Mouse (Mus musculus) hindlimb bud, embryonic 11.5 days (tissue): ENCODE results near the gene Shc3.

Source experiments
- DNase-seq: peaks from one replicate; pipeline ENCODE4 v3.0.0-alpha.2; 2012; ENCODE audit warnings: low read depth, low spot score; ENCODE audit errors: extremely low spot score

Shc3 gene

GRCm38 (mm10) chr13:51568911-51569684, at the start of gene Shc3:
Gene Shc3 (minus strand): TSS chr13:51569419.
- DNase-seq, result no peak

DNA sequence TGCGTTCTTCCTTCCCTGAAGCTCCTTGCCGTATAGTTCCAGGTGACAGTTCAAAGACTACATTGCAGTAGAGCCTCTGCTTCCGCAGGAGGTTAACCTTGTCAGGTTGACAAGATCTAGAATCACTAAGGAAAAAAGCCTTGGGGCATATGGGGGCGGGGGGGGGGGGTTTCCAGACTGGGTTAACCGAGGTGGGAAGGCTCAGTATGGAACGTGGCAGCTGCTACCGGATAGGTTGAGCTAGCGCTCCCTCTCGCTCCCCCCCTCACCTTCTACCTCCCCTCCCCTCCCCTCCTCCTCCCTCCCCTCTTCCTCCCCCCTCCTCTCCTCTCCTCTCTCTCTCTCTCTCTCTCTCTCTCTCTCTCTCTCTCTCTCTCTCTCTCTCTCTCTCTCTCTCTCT, 49.4 kb upstream of the Shc3 start:
- DNase-seq, result no peak

DNA sequence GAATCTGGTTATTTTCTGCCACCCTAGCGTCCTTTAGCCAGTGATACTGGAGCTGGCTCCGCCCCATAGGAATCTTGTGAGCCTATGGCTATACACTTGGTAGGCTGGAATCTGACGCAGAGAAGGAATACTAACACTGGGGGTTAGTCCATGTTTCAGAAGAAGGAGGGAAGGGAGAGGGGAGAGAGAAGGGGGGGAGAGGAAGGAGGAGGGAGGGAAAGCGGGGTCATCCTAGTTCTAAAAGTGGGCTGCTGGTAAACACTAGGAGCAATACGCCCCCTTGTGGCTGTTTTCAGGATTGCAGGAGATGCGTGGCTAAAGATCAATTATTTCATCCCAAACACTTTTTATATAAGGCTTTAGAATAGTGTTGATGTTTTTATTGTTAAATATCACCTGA, 48.6 kb upstream of the Shc3 start:
- DNase-seq, result no peak

DNA sequence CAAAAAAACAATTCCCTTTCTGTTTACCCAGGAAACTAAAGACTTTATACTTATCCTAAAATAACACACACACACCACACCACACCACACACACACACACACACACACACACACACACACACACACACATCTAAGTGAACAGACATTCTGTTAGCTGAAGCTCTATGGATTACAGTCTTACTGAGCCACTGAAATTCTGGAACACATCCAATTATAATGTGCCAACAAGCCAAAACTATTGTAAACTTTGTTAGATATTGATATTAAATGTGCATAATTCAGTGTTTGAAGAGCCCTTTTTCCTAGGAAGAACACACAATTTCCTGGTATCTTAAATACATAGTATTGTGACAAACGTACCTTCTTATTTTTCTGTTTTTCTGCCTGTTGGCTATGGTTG, 48.1 kb upstream of the Shc3 start:
- no peak for DNase-seq

DNA sequence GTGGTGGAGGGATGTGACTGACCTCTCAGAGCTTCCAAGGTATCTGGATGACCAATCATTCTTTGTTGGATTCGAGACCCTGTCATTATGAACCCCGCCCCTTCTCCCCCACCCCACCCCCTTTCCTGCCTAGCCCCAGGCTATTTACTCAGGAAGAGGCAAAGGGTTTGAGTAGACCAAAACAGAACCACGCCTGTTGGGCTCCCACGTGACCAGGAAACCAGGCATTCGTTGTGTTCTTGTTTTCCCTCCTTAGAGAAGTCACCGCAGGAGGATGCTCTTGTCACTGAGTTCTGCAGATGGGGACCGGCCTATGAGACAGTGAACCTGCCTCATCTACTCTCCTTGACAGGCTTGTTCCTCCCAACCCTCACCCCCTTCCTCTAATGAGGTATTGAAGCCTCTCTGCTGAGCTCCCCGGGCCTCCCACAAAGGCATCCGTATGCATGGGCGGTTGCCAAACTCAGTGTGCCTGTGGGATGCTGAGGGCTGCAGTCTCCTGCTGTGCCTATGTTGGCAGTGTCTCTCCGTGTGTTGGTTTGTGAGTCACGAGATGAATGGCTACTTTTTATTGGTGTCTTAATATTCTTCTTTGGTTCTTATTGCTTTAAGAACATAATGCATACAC, 47.3 kb upstream of the Shc3 start:
- DNase-seq, result no peak

GRCm38 (mm10) chr13:51615815-51616214, 46.6 kb upstream of the Shc3 start:
- no peak for DNase-seq

- DNase-seq, result no peak
Observed at GRCm38 (mm10) chr13:51611500-51611899, 42.3 kb upstream of the Shc3 start.

- DNase-seq, result no peak
Observed at GRCm38 (mm10) chr13:51611060-51611459, 41.8 kb upstream of the Shc3 start.

DNA sequence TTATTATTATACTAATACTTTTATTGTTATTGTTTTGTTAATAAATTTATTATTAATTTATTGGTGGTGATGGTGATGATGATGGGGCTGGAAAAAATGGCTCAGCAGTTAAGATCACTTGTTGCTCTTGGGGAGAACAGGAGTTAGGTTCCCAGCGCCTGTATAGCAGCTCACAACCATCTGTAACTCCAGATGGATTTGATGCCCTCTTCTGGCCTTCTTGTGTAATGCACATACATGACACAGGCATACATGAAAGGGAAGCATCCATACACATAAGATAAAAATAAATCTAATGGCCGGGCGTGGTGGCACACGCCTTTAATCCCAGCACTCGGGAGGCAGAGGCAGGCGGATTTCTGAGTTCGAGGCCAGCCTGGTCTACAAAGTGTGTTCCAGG, 40.0 kb upstream of the Shc3 start:
- no peak for DNase-seq

DNA sequence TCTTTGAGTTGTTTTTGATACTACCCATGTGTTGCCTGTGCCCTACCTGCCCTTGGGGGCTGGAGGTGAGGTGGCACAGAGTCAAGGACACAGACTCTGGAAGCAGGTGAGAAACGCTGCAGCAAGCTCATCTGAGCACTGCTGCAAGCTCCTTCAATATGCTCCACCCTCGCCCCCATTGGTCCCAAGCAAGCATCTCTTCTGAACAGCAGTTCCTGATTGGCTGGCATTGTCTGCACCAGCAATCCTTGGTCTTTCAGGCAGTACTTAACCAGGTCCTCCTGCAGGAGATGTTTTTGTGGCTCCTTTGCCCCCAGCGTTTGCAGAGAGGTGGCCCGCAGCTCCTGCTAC, 34.6 kb upstream of the Shc3 start:
- DNase-seq, result no peak

DNA sequence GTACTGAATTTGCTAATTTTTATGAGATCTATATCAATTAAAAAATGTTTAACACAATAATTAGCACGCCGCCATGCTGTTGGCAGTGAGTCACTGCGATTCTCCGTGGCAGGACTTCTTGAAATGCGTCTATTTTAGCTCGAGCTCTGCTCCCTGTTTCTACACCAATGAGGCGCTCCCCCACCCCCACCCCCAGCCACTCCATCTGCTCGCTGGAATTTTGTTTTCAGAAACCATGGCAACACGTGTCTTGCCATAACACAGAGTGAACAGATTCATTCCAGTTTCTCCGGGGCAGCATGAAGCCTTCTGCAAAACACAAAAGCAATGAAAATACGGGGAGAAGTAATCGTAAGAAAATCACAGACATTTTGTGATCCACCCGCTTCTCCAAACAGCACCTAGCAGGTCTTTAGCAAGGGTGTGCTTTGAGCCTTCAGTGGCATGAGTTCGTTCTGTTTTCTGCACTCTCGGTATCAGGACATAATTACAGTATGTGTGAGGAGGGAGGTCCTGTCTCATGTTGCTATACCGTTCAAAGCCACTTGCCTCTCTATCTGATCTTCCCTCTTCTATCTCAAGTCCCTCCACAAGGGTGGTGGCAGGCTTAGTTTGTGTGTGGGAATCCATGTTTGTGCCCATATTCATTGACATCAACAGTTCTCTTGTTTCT, 34.1 kb upstream of the Shc3 start:
- no peak for DNase-seq

DNA sequence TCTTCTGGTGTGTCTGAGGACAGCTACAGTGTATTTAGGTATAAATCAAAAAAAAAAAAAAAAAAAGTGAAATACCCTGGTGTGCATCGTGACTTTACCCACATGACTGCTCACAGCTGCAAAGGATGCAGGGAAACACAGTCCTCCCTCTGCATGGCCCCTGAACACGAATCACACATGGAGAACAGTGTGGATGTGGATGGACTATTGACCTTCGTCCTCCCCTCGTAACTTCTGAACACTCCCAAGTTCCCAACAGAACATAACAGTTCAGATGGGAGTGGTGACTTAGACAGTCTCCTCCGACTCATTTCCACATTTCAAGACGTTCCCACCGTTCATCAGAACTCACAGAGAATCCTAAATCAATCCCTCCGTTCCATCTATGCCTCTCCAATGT, 33.5 kb upstream of the Shc3 start:
- DNase-seq, result no peak

GRCm38 (mm10) chr13:51600169-51600568, 30.9 kb upstream of the Shc3 start:
- no peak for DNase-seq

- no peak for DNase-seq
Observed at GRCm38 (mm10) chr13:51598063-51598462, 28.8 kb upstream of the Shc3 start.

- DNase-seq, result no peak
Observed at GRCm38 (mm10) chr13:51595404-51595803, 26.2 kb upstream of the Shc3 start.

DNA sequence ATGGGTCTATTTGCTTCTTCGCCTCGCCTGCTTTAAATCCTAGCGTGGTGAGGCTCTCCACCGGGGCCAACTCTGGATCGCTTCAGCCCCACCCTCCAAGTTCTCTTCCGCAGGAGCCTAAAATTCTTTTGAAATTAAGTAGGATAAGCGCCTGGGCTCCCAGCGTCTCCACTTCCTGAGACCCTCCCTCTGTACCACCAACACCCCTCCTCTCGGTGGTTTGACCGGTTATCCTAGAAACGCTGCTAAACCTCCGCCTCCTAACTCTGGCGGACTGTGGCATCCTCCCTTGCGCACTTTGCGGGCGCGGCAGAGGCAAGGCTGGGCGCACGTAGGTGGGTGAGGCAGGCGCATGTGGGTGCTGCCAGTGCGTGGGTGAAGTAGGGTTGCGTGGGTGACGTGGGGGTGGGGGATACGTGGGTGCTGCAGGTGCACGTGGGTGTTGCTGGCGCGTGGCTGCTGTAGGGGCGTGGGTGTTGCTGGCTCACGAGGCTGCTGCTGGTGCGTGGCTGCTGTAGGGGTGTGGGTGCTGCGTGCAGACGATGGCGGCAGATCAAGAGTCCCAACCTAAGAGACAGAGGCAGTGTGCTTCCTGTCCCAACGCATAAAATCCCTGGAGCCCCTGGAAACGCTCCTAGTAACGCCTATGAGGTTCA, 25.6 kb upstream of the Shc3 start:
- no peak for DNase-seq

- DNase-seq, result no peak
Observed at GRCm38 (mm10) chr13:51588005-51588404, 18.8 kb upstream of the Shc3 start.

- no peak for DNase-seq
Observed at GRCm38 (mm10) chr13:51582204-51582603, 13.0 kb upstream of the Shc3 start.

DNA sequence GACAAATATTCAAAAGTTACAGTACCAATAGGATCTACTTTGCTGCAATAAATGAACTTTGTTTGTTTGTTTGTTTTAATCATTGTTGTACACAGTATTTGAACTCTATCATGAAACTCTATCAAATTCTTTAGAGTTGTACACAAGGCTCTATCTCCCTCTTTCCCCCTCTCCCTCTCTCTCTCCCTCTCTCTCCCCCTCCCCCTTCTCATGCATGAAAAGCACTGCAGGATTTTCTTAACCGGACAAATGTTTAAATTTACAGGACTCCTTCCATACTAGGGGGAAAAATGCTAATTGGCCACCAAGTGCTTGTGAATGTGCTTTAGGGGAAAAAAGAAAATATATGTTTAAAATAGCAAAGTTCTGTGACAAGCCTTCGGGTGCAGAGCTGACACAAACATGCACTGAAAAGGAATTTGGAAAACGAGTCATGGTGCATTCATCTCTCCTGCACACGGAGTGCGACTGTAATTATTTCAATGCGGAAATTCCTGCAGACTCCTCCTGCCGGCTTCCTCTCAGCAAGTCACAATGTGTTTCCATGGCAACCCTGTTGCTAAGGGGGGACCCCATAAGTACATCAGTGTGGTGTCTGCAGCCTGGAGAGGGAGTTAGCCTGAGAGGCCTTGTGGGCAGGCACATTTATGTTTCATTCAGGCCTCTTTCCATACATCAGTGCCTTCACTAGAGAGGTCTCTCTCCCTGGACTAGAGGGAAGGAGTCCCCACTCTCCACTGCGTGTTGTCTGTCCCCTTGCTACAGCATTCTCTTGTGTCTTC, 11.2 kb upstream of the Shc3 start:
- no peak for DNase-seq

- DNase-seq, result no peak
Observed at GRCm38 (mm10) chr13:51573849-51574248, 4.6 kb upstream of the Shc3 start.

- DNase-seq, result no peak
Observed at GRCm38 (mm10) chr13:51570111-51570510, 892 bp upstream of the Shc3 start.
